Mouse (Mus musculus): ENCODE measurements around the gene Ptges3. TPM values are rescaled to one million over a fixed set of nuclear protein-coding genes. Genes with fewer than 3 reads are reported as not detected.
A peak's percentile ranks its signal among the peaks of the same experiment; 100 is the strongest.

Gene Ptges3
- total RNA-seq, 2 experiments from 2014 or later = 182 to 237 TPM

DNA sequence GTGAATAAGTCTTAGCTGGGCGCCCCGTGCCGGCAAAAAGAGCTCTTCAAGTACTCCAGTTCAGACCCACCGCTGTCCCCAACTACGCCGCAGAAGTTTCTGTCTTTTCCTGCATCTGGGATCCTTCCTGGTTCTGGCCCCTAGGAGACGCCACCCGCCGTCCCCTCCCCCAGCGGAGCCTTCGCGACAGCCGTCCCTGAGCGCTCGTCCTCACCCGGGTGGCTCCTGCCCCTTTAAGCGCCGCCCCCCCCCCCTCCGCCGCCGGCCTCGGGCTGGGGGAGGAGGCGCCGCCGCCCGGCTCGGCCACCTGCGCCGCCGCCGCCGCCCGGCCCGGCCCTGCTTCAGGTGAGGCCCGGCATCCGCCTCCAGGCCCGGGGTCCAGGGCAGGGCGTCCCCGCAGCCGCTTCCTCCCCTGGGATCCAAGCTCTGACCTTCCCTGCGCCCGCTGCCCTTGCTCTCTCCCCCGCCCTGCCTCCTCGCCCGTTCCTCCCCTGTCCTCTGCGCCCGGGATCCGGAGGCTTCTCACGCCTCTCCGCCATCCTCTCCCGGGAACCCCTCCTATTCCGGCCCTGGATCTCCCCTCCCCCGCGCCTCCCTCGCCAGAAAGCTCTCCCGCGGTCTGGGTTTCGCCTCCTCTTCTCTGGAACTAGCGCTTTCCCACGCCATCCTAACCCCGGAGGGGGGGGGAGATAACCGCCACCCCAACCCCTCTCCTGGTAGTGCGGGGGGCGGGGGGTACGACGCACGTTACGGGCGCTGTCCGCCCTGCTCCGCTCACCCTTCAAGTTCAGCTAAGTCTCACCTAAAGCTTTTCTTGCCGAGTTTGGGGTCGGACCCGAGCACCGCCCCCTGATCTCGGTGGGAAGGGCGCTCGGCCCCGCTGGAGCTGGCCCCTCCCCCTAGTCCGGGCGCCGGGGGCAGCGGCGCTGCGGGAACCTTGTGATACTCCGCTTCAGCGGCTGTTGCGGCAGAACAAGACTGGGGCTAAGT lies 34.0 kb downstream of the Ptges3 start:
- DNase-seq = peak; percentile 91 to 95

DNA sequence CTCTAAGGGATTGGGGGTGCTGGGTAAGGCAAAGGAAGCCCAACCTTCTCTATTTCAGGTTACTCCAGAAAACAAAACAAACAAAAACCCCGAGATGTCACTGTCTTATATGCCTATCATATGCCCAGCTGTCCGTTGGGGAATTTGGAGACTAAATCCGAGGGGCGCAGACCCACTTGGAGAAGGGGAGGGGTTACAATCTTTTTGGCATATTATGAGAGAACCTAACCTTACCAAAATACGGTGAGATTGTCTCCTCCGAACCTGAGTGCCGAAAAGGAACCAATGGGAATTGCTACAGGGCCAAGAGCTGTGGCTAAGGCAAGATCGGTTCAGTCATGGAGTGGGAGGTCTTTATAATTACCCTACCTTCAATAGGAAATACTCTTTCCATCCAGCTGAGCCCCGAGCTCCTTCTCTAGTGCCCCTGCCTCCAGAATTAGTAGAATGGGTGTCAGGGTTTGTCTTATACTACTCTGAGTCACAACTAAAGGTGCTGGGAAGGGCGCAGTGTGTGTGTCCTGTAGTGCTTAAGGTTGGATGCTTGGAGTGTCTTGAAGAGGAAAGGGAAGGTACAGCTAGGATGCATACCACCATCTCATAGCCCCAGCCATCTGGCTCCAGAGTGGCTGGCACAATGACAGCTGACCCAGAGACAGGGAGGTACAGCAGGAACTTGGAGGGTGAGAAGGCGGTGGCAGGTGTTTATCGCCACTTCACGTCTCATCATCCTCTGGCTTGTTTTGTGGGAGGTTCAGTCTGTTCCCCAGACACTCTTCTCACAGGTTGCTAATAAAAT lies 34.9 kb downstream of the Ptges3 start:
- DNase-seq = peak; percentile 24 to 38

DNA sequence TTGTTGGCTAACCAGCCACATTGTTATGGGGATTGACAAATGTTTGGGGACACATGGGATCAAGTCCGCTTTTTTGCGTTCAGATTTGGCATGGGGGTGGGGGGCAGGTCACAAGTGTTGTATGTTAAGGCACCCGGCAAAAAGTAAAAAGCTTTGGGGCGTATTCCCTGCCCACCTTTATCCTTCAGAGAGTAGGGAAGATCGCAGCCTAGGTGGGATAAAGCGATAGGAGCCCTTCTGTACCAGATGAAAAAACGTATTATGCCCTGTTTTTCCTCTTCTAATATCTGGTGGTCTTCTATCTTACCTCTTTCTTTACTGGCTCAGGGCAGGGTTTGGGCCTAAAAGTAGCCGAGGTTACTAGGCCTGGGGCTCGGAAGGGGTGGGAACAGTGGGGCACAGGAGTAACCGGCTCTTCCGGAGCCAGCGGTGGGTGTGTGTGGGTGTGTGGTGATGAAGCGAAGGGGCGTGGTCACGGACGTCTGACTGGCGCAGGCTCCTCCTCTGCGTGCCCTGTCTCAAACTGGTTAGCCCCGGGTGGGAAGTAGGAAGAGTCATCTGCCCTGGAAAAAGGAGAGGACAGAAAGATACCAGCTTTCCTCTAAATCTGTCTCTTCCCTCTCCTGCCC lies 35.7 kb downstream of the Ptges3 start:
- peak; percentile 95 for DNase-seq

DNA sequence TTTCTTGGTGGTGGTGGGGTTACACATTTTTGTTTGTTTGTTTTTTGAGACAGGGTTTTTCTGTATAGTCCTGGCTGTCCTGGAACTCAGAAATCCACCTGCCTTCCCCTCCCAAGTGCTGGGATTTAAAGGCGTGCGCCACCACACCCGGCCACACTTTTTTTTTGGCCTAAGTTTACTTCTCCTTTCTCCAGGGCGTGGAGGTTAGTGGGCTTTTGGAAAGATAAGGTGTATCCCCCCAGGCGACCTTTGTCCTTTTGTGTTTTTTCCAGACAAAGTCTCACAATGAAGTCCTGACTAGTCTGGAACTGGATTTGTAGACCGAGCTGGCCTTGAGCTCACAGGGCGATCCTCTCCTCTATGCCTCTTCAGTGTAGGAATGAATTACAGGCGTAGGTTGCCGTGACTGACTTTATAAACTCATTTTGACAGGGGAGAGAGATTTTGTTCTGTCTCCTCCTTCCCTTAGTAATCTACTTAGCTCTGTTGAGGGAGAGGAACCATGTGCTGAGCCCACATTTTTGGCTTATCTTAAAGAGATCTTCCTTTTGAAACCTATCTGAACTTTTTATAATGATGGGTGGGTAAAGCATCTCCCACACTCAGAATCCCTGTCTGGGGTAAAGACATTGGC lies 36.4 kb downstream of the Ptges3 start:
- DNase-seq = no peak

DNA sequence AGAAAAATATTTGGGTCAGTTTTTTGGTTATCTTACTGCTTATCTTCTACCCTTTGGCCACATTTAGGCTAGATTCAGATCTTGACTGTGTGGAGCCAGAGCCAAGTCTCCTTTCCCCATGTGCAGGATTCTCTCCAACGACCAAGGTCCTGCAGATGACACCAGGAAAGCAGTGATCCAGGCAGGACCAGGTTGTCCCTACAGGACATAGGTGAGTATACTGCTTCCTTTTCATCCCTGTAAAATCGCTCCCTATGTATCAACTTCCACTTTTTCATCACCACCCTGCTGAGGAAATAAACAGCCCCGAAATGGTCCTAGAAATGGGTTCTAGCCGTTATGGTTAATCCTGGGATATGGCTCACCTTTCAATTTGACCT lies 37.5 kb downstream of the Ptges3 start:
- no peak for DNase-seq

DNA sequence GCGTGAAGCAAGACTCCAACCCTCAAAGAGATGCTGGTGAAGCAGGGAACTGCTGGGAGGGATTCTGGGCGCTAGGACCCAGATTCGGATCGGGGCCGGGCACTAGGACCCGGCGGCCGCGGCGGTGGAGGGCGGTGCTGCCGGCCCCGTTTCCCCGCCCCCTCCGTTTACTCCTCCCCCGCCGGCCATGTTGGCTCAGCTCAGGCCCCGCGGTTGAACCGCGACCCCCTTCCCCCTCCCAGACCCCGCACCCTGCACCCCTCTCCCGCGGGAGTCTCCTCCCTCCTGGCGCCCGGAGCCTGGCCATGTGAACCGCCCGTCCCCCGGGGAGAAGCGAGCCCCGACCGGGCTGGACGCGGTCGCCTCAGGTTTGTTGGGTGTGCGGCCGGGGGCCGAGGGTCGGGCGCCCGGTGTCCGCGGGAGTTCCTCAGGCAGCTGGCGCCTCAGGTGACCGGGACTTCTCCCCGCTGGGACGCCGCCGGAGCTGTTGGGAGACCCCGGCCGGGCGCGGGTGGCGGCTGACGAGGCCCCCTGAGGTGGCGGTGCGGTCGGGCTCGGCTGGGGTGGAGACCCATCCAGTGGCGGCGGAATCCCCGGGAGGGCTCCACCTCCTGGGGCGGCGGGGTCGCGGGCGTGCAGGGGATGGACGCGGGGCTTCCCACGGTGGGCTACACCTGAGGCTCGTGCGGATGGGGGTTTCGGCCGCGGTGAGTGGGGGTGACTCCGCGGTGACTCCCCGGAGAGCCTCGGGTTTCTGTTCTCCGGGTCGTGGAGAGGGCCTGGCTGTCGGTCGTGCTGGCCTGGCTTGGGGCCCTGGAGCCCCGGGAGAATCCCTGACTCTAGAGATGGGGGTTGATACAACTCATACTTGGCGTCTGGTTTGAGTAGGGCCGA lies 38.2 kb downstream of the Ptges3 start:
- peak; percentile 90 to 93 for DNase-seq

DNA sequence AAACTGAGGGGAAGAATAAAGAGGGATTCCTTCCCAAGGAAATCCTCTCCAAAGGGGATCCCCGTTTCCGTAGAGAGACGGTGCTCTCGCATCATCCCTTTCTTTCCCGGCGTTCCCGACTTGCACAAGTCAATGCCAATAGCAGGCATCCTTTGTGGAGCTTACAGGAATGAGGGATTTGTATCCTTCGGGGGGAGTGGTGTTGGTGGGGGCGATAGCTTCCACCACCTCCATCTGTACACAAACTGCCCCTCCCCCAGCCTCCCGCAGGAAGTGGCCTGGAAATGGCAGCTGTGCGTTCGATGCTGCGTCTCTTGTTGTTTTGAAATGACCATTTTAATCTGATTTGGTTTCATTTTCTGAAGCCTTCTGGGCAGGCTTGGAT lies 38.8 kb downstream of the Ptges3 start:
- peak; percentile 69 to 86 for DNase-seq

DNA sequence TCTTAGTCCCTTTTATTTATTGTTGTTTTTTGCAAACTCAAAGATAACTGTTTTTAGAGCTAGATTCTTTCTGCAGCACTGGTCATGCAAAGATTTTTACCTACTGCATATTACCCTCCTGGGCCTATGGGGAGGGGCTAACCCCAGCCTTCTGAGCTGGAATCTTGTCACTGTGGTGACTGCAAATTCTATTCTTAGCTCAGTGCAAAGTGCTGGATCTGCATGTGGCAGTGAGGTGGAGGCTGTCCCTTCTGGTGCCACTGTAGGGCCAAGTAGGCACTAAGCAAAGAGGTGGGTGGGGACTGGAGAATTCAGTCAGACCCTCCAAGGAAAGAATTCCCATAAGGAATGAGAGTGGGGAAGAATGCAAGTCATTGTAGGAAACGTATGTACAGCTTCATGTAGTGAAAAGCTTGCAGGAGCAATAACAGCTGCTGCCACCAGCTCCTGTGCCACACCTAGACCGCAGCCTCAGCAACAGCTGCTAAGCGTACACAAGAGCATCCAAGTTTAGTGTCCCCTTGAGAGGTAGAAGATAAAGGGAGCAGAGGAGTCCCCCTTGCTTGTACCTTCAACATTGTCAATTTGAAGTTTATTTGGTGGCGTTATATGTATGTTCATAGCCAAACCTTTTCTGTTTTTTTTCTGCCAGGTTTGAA lies 51.5 kb downstream of the Ptges3 start:
- DNase-seq = no peak

DNA sequence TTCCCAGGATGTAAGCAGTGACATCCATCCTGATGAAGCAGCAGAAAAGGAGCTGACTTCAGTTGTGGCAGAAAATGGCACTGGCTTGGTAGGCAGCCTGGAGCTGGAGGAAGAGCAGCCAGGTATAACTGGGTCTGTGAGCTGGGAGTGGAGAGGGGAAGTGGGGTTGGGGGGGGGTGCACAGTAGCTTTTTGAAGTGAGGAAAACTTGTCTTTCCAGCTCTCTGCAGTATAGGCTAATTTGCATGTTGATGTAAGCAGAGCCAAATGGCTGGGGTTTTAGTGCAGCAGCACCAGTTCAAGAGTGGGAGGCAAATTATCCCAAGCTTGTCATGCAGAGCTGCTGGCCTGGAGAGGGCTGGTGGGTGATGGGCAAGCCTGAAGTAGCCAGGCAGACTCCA lies 52.5 kb downstream of the Ptges3 start:
- DNase-seq = no peak

DNA sequence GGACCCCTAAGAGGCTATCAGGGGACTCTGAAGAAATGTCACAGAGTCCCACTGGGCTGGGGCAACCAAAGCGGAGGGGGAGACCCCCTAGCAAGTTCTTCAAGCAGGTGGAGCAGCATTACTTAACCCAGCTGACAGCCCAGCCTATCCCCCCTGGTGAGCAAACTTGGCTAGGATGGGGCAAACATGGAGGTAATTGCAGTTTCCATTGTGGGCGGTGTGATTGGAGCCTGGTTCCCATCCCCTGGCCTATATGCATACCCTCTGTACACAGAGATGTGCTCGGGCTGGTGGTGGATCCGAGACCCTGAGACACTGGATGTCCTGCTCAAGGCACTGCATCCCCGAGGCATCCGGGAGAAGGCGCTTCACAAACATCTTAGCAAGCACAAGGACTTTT lies 65.1 kb downstream of the Ptges3 start:
- no peak for DNase-seq

DNA sequence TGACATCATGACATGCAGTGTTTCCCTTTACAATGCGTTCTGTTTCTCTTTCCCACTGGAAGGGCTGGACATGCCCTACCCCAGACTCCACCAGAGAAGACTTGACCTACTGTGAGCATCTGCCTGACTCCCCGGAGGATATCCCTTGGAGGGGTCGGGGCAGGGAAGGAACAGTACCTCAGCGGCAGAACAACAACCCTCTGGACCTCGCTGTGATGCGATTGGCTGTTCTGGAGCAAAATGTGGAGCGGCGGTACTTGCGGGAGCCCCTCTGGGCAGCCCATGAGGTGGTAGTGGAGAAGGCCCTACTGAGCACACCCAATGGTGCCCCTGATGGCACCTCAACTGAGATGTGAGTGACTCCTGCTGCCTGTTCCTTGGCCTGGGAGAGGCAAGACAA lies 66.1 kb downstream of the Ptges3 start:
- DNase-seq = no peak

DNA sequence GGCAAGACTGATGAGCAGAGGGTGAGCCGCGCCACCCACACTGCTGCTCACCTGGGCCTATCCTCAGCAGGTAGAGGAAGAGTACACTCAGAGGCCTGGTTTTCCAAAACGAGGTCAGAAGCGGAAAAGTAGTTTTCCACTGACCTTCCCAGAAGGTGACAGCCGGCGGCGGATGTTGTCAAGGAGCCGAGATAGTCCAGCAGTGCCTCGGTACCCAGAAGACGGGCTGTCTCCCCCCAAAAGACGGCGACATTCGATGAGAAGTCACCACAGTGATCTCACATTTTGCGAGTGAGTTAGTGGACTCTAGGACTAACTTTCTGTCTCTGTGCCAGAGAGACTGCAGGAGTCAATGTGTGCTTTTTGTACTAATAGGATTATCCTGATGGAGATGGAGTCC lies 67.2 kb downstream of the Ptges3 start:
- DNase-seq = no peak

Small RNA genes lying within 50 kb of the gene (microRNA-seq; reads per million reads assigned to microRNA genes)
- 52.0 reads per million, percentile 45 among the genes with 10 or more reads in this experiment for gene Mir677

Other genes with a start within 250 kb of the Ptges3 start
- gene Rdh19, start 209.0 kb upstream of the Ptges3 start, total RNA-seq (2021) = under 1 TPM in 1 of 2 experiments, not detected in 1; 0.23 TPM
- not detected for gene Rdh16f2, start 192.5 kb upstream of the Ptges3 start, total RNA-seq (2021)
- under 1 TPM in 1 of 2 experiments, not detected in 1; 0.40 TPM for gene Rdh7, start 170.1 kb upstream of the Ptges3 start, total RNA-seq (2021)
- under 1 TPM; 0.56 to 0.76 TPM for gene Sdr9c7, start 160.4 kb upstream of the Ptges3 start, total RNA-seq (2021)
- under 1 TPM in 1 of 2 experiments, not detected in 1; 0.23 TPM for gene Hsd17b6, start 51.3 kb upstream of the Ptges3 start, total RNA-seq (2021)
- 1 to 10 TPM; 4.2 to 4.5 TPM for gene Prim1, start 43.8 kb upstream of the Ptges3 start, total RNA-seq (2021)
- 100 to 1,000 TPM; 638 to 655 TPM for gene Naca, start 23.4 kb upstream of the Ptges3 start, total RNA-seq (2021)
- 1,000 to 10,000 TPM; 2,942 to 3,172 TPM for gene Atp5b, start 24.3 kb downstream of the Ptges3 start, total RNA-seq (2021)
- gene Baz2a, start 32.6 kb downstream of the Ptges3 start, total RNA-seq (2021) = 10 to 100 TPM; 43.6 to 50.3 TPM
- 100 to 1,000 TPM in 1 of 2 experiments, 10 to 100 TPM in 1; 79.9 to 101 TPM for gene Rbms2, start 121.3 kb downstream of the Ptges3 start, total RNA-seq (2021)
- 1 to 10 TPM; 1.2 to 2.4 TPM for gene Gls2, start 135.5 kb downstream of the Ptges3 start, total RNA-seq (2021)
- gene Spryd4, start 152.9 kb downstream of the Ptges3 start, total RNA-seq (2021) = 10 to 100 TPM; 15.1 to 19.1 TPM
- not detected for gene Mip, start 166.9 kb downstream of the Ptges3 start, total RNA-seq (2021)
- 1 to 10 TPM; 7.6 to 8.8 TPM for gene Timeless, start 173.1 kb downstream of the Ptges3 start, total RNA-seq (2021)
- gene Apon, start 195.1 kb downstream of the Ptges3 start, total RNA-seq (2021) = under 1 TPM in 1 of 2 experiments, not detected in 1; 0.23 TPM
- gene Apof, start 209.7 kb downstream of the Ptges3 start, total RNA-seq (2021) = 10 to 100 TPM in 1 of 2 experiments, 1 to 10 TPM in 1; 1.5 to 11.9 TPM
- 10 to 100 TPM; 32.9 to 33.6 TPM for gene Stat2, start 211.6 kb downstream of the Ptges3 start, total RNA-seq (2021)
- not detected for gene Il23a, start 239.8 kb downstream of the Ptges3 start, total RNA-seq (2021)
- gene Pan2, start 244.4 kb downstream of the Ptges3 start, total RNA-seq (2021) = 10 to 100 TPM; 17.7 to 19.6 TPM